Mouse (Mus musculus) kidney, embryonic 15.5 days (tissue): Measurements from ENCODE around the gene Dntt. TPM values are rescaled to one million over a fixed set of nuclear protein-coding genes. Genes with fewer than 3 reads are reported as not detected.
A peak's percentile ranks its signal among the peaks of the same experiment; 100 is the strongest.

Source experiments
- ATAC-seq: fragments of 200-750 bp; cut with Nextera tagmentation; replicated peaks from 2 replicates; pipeline ENCODE4 v1.8.0; 2017; ENCODE audit warnings: moderate TSS enrichment; ENCODE audit not compliant: low FRiP score
- H3K27ac ChIP-seq: fragments of 300-500 bp; sonication (generic); 2 replicates; pipeline ENCODE4 v1.5.1; 2015; ENCODE audit warnings: mild to moderate bottlenecking, inconsistent platforms
- H3K27me3 ChIP-seq: fragments of 300-500 bp; sonication (generic); 2 replicates; pipeline ENCODE4 v1.6.1; 2015; ENCODE audit warnings: inconsistent platforms
- H3K36me3 ChIP-seq: fragments of 300-500 bp; sonication (generic); 2 replicates; pipeline ENCODE4 v1.6.1; 2015; ENCODE audit warnings: inconsistent platforms
- H3K4me1 ChIP-seq: fragments of 300-500 bp; sonication (generic); 2 replicates; pipeline ENCODE4 v1.6.1; 2015; ENCODE audit warnings: inconsistent platforms
- H3K4me2 ChIP-seq: fragments of 300-500 bp; sonication (generic); 2 replicates; pipeline ENCODE4 v1.6.1; 2015; ENCODE audit warnings: moderate library complexity, mild to moderate bottlenecking, inconsistent platforms
- H3K4me3 ChIP-seq: fragments of 300-500 bp; sonication (generic); replicated peaks from 2 replicates; pipeline ENCODE4 v1.5.1; 2015; ENCODE audit warnings: mild to moderate bottlenecking, inconsistent platforms
- H3K9ac ChIP-seq: fragments of 300-500 bp; sonication (generic); 2 replicates; pipeline ENCODE4 v1.6.1; 2015; ENCODE audit warnings: mild to moderate bottlenecking, inconsistent platforms
- H3K9me3 ChIP-seq: fragments of 300-500 bp; sonication (generic); replicated peaks from 2 replicates; pipeline ENCODE4 v1.6.1; 2016; ENCODE audit warnings: inconsistent platforms
- WGBS: fragments of 180-500 bp; shearing (Covaris S2); methylation state at CpG from one replicate; pipeline ENCODE4 v1.1.7; 2015; ENCODE audit warnings: mixed read lengths; 5-methylcytosine and 5-hydroxymethylcytosine counted together
- polyA plus RNA-seq: library from polyadenylated mRNA; unstranded; fragments of >200 nt; fragmentation: Nextera tagmentation; extraction: Ambion mirVana; gene quantifications from 2 replicates; pipeline ENCODE4 v1.2.1, GENCODE M21; 2015

Dntt gene
- polyA plus RNA-seq, 1 experiment from 2014 or later, result 0.27 TPM

DNA sequence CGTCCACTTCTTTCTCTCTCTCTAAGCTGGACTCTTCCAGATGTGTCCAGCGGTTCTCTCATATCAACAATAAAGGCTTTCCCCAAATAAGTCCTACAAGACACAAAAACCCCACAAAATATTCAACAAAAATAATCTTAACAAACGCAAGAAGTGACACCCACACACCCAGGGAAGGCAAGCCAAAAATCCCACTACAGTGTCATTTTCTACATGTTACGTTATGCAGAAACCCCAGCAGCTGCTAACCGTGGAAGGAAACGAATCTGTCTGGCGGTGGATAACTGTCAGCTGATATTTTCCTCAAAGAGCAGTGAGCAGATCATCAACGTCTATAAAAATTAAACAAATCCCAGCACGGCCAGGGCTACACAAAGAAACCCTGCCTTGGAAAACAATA is 15.1 kb upstream of the Dntt start:
- ATAC-seq, result no peak
- 28% methylated on average over 9 of the region's 9 CpGs for WGBS
- H3K4me2 ChIP-seq, result no peak overlapping the region
- peaks cover 9% of the 10 kb centered on the region for H3K27me3 ChIP-seq
- no peaks in the 10 kb centered on the region for H3K36me3 ChIP-seq
- H3K4me1 ChIP-seq, result peaks cover 8% of the 10 kb centered on the region
- no peak overlapping the region for H3K9ac ChIP-seq
- H3K4me3 ChIP-seq, result no peak overlapping the region
- H3K27ac ChIP-seq, result no peak overlapping the region
- no peaks in the 10 kb centered on the region for H3K9me3 ChIP-seq

DNA sequence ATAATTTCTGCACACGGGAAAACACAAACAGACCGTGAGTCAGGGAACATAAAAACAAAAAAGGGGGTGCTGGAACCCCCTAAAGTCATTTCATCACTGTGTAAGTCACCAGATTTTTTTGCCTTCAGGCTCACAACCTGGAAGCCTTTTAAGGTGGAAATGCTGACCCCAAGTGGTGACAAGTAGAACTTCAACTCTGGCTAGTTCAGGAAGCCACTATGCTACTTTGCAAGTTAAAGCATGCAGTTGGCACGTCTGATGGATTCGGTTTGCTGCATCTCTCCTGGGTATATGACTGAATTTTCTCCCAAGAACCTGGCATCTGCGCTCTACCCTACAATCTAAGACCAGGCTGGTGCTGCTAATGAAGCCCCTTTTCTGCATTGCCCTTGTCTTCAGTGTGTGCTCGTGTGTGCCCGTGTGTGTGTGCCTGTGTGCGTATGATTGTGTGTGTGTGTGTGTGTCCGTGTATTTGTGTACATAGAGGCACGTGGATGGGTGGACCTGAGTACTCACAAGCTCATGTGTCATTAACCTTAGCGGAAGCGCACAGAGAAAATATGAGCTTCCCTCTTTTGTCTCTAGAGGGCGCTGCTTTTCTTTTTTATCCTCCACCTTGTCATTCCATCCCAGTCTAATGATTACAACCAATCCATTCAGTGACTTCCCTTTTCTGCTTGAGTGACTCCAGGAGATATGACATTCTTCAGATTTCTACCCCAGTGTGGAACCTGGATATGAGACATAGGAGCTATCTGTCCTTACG is 12.9 kb upstream of the Dntt start:
- Histone ChIP-seq H3K9ac (peak overlapping the region; percentile 29; the same call in 1 of the 2 replicates), H3K27me3 (peaks cover 9% of the 10 kb centered on the region), H3K4me1 (peaks cover 8% of the 10 kb centered on the region), H3K4me3 (peak overlapping the region; percentile 12; the same call in 1 of the 2 replicates), H3K36me3 (no peaks in the 10 kb centered on the region), H3K27ac (no peak overlapping the region), H3K4me2 (peak overlapping the region; percentile 56), H3K9me3 (no peaks in the 10 kb centered on the region)
- peak; percentile 46 for ATAC-seq
- 15% methylated on average over 14 of the region's 14 CpGs for WGBS

DNA sequence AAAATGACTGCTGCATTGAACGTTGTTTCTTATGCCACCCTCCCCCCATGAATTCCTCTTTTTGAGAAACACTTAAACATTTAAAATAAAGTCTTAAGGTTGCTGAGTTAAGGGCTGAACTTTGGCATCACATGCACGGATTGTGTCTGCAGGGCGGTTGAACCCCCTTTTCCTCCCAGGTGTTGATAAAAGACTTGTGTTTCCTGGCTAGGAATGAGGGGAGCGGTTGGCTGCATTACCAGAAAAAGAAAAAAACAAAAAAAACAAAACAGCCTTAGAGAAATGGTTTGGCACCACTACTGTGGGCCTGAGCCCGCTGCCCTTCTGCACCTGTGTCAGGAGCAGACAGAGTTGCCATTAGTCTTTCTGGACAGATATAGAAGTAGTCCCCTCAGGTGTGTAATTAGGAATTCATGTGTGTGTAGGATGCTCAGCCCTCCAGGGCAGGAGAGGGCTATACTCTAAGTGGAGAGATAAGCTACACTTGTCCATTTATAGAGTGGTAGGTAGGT is 9.9 kb upstream of the Dntt start:
- Histone ChIP-seq H3K27ac (no peak overlapping the region), H3K9ac (no peak overlapping the region), H3K27me3 (no peaks in the 10 kb centered on the region), H3K36me3 (no peaks in the 10 kb centered on the region), H3K4me3 (no peak overlapping the region), H3K4me1 (peaks cover 4% of the 10 kb centered on the region), H3K9me3 (no peaks in the 10 kb centered on the region), H3K4me2 (no peak overlapping the region)
- ATAC-seq, result no peak
- WGBS, result 74% methylated on average over 5 of the region's 5 CpGs

DNA sequence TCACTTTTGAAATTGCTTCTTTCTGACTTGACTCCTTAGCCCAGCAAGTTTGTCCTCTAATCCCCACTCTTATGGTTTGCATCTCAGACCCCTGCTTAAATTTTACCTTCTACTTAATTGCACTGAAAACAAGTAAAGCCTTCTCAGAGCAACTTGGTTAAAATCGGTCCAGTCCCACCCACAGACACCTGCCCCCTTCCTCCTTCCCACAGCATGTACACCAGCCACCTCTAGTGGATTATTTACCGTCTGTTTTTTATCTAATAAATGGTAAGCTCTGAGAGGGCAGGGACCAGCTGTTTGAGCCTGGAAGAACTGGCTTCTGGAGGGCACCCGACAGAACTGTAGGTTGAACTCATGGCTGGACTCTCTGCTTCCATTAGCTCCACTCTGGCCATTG is 8.5 kb upstream of the Dntt start:
- H3K27ac ChIP-seq, result no peak overlapping the region
- H3K36me3 ChIP-seq, result no peaks in the 10 kb centered on the region
- H3K4me3 ChIP-seq, result no peak overlapping the region
- peaks cover 4% of the 10 kb centered on the region for H3K4me1 ChIP-seq
- no peak overlapping the region for H3K9ac ChIP-seq
- no peak for ATAC-seq
- 75% methylated on average over 3 of the region's 3 CpGs for WGBS
- no peak overlapping the region for H3K4me2 ChIP-seq
- H3K9me3 ChIP-seq, result no peaks in the 10 kb centered on the region
- no peaks in the 10 kb centered on the region for H3K27me3 ChIP-seq

DNA sequence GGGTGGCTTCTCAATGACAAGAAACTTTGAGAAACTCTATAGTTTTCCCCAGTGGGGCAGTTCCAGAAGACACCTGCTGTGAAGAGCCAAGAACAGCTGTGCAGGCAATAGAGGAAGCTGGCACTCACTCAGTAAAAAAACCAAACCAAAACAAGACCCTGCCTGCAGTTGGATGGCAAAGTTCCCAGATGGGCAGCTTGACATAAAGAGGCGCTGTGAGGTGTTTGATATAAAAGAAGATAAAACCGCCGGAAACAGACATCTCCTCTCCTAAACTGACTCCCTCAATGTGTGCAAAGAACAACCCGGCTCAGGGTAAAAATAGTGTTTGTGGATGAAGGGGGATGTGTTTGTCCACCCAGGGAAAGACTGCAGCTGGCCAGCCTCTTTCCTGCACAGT is 6.8 kb upstream of the Dntt start:
- no peak for ATAC-seq
- no peaks in the 10 kb centered on the region for H3K4me1 ChIP-seq
- H3K36me3 ChIP-seq, result no peaks in the 10 kb centered on the region
- H3K9me3 ChIP-seq, result no peaks in the 10 kb centered on the region
- H3K4me2 ChIP-seq, result no peak overlapping the region
- no peak overlapping the region for H3K4me3 ChIP-seq
- 81% methylated on average over 4 of the region's 4 CpGs for WGBS
- H3K27me3 ChIP-seq, result no peaks in the 10 kb centered on the region
- no peak overlapping the region for H3K27ac ChIP-seq
- H3K9ac ChIP-seq, result no peak overlapping the region

DNA sequence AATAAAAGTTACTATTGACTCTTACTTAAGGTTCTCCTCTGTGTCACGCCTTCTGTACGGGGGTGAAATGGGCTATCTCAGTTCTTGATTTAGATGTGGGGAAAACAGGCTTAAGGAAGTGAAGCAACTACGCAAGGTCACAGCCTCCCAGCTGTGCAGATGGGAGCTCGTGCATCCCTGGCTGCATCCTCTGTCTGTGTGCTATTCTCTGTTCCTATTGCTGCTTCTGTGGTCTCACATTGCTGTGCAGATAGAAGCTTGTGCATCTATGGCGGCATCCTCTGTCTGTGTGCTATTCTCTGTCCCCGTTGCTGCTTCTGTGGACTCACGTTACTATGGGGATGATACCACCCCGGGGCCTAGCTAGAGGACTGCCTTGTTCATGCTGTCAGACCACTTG is 2.5 kb upstream of the Dntt start:
- ATAC-seq, result no peak
- no peaks in the 10 kb centered on the region for H3K36me3 ChIP-seq
- no peak overlapping the region for H3K4me2 ChIP-seq
- H3K27ac ChIP-seq, result no peak overlapping the region
- H3K9me3 ChIP-seq, result no peaks in the 10 kb centered on the region
- no peaks in the 10 kb centered on the region for H3K27me3 ChIP-seq
- no peak overlapping the region for H3K4me3 ChIP-seq
- H3K4me1 ChIP-seq, result no peaks in the 10 kb centered on the region
- 89% methylated on average over 8 of the region's 8 CpGs for WGBS
- no peak overlapping the region for H3K9ac ChIP-seq

DNA sequence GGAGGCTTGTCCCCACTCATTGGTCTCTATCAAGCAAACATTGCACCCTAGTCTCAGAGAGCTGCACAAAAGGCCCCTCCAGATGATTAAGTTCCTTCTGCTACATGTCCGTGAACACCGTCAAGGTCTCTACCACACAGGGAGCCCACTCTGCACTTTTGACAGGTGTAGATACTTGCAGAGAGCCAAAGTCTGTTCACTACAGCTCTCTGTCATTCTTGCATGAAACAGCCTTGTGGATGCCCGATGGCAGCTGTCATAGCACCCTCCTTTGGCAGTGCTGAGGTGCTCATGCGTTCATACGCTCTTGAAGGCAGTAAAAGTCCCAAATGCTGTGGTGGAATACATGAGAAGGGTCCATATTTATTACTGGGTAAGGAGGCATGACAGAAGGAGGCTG is 2.1 kb upstream of the Dntt start:
- 86% methylated on average over 5 of the region's 5 CpGs for WGBS
- no peaks in the 10 kb centered on the region for H3K9me3 ChIP-seq
- no peaks in the 10 kb centered on the region for H3K4me1 ChIP-seq
- H3K27me3 ChIP-seq, result no peaks in the 10 kb centered on the region
- no peak overlapping the region for H3K9ac ChIP-seq
- no peaks in the 10 kb centered on the region for H3K36me3 ChIP-seq
- no peak for ATAC-seq
- H3K4me3 ChIP-seq, result no peak overlapping the region
- H3K4me2 ChIP-seq, result no peak overlapping the region
- H3K27ac ChIP-seq, result no peak overlapping the region

DNA sequence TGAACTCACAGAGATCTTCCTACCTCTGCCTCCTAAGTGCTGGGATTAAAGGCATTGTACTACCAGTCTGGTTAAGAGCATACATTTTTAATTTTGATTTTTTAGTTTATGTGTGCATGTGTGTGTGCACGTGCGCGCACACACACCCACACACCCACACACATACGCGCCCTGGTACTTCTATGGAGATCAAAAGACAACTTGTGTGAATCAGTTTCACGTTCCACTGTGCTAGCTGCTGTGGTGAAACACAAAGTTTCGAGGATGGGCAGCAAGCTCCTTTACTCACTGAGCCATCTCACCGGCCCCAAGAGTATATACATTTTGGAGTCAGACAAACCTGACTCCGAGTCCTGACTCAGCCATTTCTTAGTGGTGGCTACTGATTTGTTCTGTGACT is 1.5 kb upstream of the Dntt start:
- Histone ChIP-seq H3K36me3 (no peaks in the 10 kb centered on the region), H3K4me1 (no peaks in the 10 kb centered on the region), H3K9ac (no peak overlapping the region), H3K27ac (no peak overlapping the region), H3K27me3 (no peaks in the 10 kb centered on the region), H3K4me2 (no peak overlapping the region), H3K9me3 (no peaks in the 10 kb centered on the region), H3K4me3 (no peak overlapping the region)
- no peak for ATAC-seq
- WGBS, result 93% methylated on average over 9 of the region's 9 CpGs

DNA sequence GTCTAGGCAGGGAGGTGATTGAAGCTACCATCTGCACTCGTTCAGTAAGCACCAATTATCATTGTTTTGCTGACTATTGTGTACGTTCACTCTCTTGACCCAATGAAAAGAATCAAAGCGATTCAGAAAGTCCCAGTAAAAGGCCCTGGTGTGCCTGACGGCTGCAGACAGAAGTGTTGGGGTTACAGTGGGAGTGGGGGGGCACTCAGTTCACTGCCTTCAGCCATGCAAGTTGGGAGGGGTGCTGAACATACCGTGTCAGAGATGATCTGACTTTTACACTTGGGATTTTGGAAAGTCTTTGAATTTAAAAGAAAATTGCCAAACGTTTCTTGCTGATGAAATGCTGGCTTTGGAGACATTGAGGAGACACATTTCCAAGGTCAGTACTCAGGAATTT is 1.1 kb downstream of the Dntt start:
- ATAC-seq, result no peak
- no peaks in the 10 kb centered on the region for H3K36me3 ChIP-seq
- no peaks in the 10 kb centered on the region for H3K9me3 ChIP-seq
- H3K4me2 ChIP-seq, result no peak overlapping the region
- no peaks in the 10 kb centered on the region for H3K27me3 ChIP-seq
- no peaks in the 10 kb centered on the region for H3K4me1 ChIP-seq
- WGBS, result 76% methylated on average over 6 of the region's 6 CpGs
- H3K9ac ChIP-seq, result no peak overlapping the region
- no peak overlapping the region for H3K27ac ChIP-seq
- no peak overlapping the region for H3K4me3 ChIP-seq

DNA sequence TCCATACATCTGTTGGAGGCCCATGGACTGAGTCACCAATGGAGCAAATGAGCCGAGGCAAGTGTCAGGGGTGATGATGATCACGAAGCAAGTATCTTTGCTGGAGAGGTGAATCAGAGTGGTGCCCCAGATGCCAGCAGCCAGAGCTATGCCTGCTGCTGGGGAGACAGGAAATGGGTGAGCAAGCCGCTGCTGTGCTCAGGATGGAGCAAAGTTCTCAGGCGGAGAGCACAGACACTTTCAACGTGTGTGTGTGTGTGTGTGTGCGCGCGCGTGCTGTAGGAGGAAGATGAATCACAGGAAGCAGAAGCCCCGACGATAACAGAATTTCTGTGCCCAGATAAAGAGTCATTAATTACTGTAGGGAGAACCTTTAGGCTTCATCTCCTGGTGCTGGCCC is 1.9 kb downstream of the Dntt start:
- H3K27ac ChIP-seq, result no peak overlapping the region
- H3K9me3 ChIP-seq, result no peaks in the 10 kb centered on the region
- ATAC-seq, result no peak
- 65% methylated on average over 11 of the region's 11 CpGs for WGBS
- H3K27me3 ChIP-seq, result no peaks in the 10 kb centered on the region
- H3K4me2 ChIP-seq, result no peak overlapping the region
- H3K4me3 ChIP-seq, result no peak overlapping the region
- H3K9ac ChIP-seq, result no peak overlapping the region
- no peaks in the 10 kb centered on the region for H3K4me1 ChIP-seq
- no peaks in the 10 kb centered on the region for H3K36me3 ChIP-seq

DNA sequence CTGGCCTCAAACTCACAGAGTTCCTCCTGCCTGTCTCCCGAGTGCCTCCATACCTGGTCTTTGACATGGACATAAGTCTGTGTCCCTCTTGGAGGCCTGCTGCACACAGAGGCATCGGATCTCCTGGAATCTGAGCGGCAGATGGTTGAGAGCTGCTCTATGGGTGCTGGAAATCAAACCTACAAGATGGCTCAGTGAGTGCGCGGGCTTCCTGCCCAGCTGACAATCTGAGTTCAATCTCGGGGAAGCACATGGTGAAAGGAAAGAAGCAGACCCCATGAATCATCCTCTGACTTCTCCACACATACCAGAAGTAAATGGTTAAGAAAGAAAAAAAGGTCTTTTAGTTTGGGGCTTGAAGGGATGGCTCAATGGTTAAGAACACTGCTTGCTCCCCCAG is 2.8 kb downstream of the Dntt start:
- Histone ChIP-seq H3K9ac (no peak overlapping the region), H3K36me3 (no peaks in the 10 kb centered on the region), H3K27me3 (no peaks in the 10 kb centered on the region), H3K4me1 (no peaks in the 10 kb centered on the region), H3K4me3 (no peak overlapping the region), H3K4me2 (no peak overlapping the region), H3K27ac (no peak overlapping the region), H3K9me3 (no peaks in the 10 kb centered on the region)
- ATAC-seq, result no peak
- WGBS, result 73% methylated on average over 6 of the region's 6 CpGs

DNA sequence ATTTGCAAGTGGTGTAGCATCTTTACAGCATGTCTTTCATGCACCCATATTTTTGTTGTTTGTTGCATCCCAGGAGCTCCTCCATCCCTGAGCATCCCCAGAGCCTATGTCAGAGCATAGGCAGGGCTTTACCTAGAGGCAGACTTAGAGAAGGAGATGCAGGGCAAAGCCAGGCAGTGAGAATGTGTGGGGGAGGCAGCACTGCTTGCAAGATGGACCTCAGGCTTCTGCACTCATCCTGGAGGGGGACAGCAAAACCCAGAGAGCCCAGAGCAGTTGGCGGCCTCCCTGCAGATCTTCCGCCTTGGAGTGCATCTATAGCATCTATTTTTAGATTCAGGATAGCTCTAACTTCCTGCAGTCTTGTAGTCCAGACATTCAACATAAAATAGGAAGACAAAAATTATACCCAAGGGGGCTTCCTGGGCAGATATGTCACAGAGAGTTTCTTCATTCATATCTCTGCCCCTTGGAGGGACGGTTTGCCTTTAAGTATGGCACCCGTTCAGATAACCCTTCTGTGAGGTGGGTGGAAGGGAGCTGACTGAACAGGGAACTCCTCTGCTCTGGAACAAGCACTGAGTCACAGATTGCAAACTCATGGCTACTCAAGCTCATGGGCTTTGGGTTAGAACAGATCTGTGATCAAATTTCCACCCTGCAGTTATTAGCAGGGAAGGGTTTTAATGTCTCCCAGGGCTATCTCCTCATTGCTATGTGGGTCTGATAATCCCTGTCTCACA is 6.9 kb downstream of the Dntt start:
- no peaks in the 10 kb centered on the region for H3K36me3 ChIP-seq
- H3K4me2 ChIP-seq, result no peak overlapping the region
- H3K27me3 ChIP-seq, result no peaks in the 10 kb centered on the region
- ATAC-seq, result no peak
- 73% methylated on average over 4 of the region's 4 CpGs for WGBS
- H3K27ac ChIP-seq, result no peak overlapping the region
- H3K4me1 ChIP-seq, result no peaks in the 10 kb centered on the region
- H3K4me3 ChIP-seq, result no peak overlapping the region
- H3K9me3 ChIP-seq, result no peaks in the 10 kb centered on the region
- H3K9ac ChIP-seq, result no peak overlapping the region
